Mouse (Mus musculus): ENCODE measurements around the gene Arhgap4.

DNA sequence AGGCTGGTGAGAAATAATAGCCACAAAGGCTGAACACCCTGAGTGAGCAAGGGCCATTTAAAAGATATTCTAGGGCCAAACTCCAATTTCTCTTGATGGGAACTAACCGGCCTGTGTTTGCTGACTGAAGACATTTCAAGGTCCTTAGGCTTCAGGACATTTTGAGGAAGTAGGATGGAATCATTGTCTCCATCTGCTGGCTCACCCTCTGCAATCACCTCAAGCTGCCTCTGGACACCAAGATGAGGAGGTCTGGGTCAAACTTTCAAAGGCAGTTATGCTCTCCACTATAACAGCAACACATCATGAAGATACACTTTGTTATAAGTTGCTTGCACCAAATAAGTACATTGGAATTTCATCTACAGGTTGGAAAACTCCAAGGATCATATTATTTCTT, 11.6 kb downstream of the Arhgap4 start:
- TF ChIP-seq CTCF (conservative IDR thresholded peaks at IDR 0.05; ENCODE audit: low read length) (no peak), POU5F1 (IDR thresholded peaks at IDR 0.05; ENCODE audit: borderline replicate concordance, low read length) (no peak), NANOG (IDR thresholded peaks at IDR 0.05; ENCODE audit: borderline replicate concordance, low read length) (no peak)
